Mouse (Mus musculus) kidney, postnatal 0 days (tissue): Measurements from ENCODE around the gene Slc39a9. TPM values are rescaled to one million over a fixed set of nuclear protein-coding genes. Genes with fewer than 3 reads are reported as not detected.

Source experiments
- ATAC-seq: fragments of 200-750 bp; cut with Nextera tagmentation; replicated peaks from 2 replicates; pipeline ENCODE4 v1.8.0; 2017; ENCODE audit warnings: low read depth, moderate number of reproducible peaks, moderate TSS enrichment, moderate library complexity; ENCODE audit not compliant: low FRiP score
- DNase-seq: peaks from one replicate; pipeline ENCODE4 v3.0.0-alpha.2; 2016; ENCODE audit warnings: low spot score
- H3K27ac ChIP-seq: fragments of 300-500 bp; sonication (generic); 2 replicates; pipeline ENCODE4 v1.5.1; 2014; ENCODE audit warnings: mild to moderate bottlenecking
- H3K27me3 ChIP-seq: fragments of 300-500 bp; sonication (generic); 2 replicates; pipeline ENCODE4 v1.6.1; 2014; ENCODE audit warnings: low read length, mixed read lengths; ENCODE audit not compliant: insufficient read depth
- H3K36me3 ChIP-seq: fragments of 300-500 bp; sonication (generic); 2 replicates; pipeline ENCODE4 v1.6.1; 2014; ENCODE audit warnings: low read length, mixed read lengths; ENCODE audit not compliant: insufficient read depth
- H3K4me1 ChIP-seq: fragments of 300-500 bp; sonication (generic); replicated peaks from 2 replicates; pipeline ENCODE4 v1.6.1; 2014; ENCODE audit warnings: antibody characterized with exemption, low read length, mixed read lengths; ENCODE audit not compliant: insufficient read depth
- H3K4me2 ChIP-seq: fragments of 300-500 bp; sonication (generic); 2 replicates; pipeline ENCODE4 v1.6.1; 2014; ENCODE audit warnings: mild to moderate bottlenecking, low read length, moderate library complexity, mixed read lengths
- H3K4me3 ChIP-seq: fragments of 300-500 bp; sonication (generic); replicated peaks from 2 replicates; pipeline ENCODE4 v1.5.1; 2014; ENCODE audit warnings: low read depth, low read length
- H3K9ac ChIP-seq: fragments of 300-500 bp; sonication (generic); 2 replicates; pipeline ENCODE4 v1.6.1; 2014; ENCODE audit warnings: low read depth, low read length
- H3K9me3 ChIP-seq: fragments of 300-500 bp; sonication (generic); replicated peaks from 2 replicates; pipeline ENCODE4 v1.6.1; 2016; ENCODE audit warnings: low read length, inconsistent platforms, mixed read lengths
- CTCF ChIP-seq: IDR thresholded peaks from 2 replicates; pipeline ENCODE4 v1.5.1; 2016; ENCODE audit warnings: antibody characterized with exemption, low read depth, mild to moderate bottlenecking, moderate library complexity
- WGBS: fragments of 180-500 bp; shearing (Covaris S2); extraction: QIAGEN DNeasy Blood & Tissue Kit; methylation state at CpG from one replicate; pipeline ENCODE4 v1.1.7; 2014; 5-methylcytosine and 5-hydroxymethylcytosine counted together
- polyA plus RNA-seq: library from polyadenylated mRNA; unstranded; fragments of >200 nt; fragmentation: Nextera tagmentation; extraction: Ambion mirVana; gene quantifications from 2 replicates; pipeline ENCODE4 v1.2.1, GENCODE M21; 2015

Gene Slc39a9
- polyA plus RNA-seq, 1 experiment from 2014 or later = 21.1 TPM

GRCm38 (mm10) chr12:80698526-80699143 lies 55.0 kb downstream of the Slc39a9 start:
- Histone ChIP-seq H3K9ac (no peak overlapping the region), H3K27ac (no peak overlapping the region), H3K27me3 (no peaks in the 10 kb centered on the region), H3K9me3 (no peaks in the 10 kb centered on the region), H3K4me3 (no peak overlapping the region), H3K36me3 (no peaks in the 10 kb centered on the region), H3K4me2 (no peak overlapping the region), H3K4me1 (no peaks in the 10 kb centered on the region)
- DNase-seq (no peak), ATAC-seq (no peak)
- no peak for TF ChIP-seq CTCF
- WGBS = 87% methylated on average over 5 of the region's 5 CpGs

DNA sequence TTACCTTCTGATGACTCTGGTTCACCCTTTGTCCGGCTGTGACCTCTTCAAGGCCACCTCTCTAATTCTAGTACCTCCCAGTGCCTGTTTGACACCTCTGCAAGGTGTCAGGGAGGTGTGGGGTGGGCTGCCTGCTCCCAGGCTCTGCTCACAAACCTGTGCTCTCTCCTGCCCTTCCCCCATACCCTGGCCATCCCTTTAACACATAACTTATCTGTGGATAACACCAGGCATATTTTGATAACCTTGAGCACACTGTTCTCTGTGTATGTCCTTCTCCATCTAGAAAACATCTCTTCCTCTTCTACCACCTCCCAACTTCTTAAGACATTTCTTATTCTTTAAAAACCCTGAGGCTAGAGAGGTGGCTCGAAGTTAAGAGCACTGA lies 55.5 kb downstream of the Slc39a9 start:
- no peak for TF ChIP-seq CTCF
- 64% methylated on average over 2 of the region's 2 CpGs for WGBS
- Histone ChIP-seq H3K27ac (no peak overlapping the region), H3K27me3 (no peaks in the 10 kb centered on the region), H3K4me3 (no peak overlapping the region), H3K4me1 (no peaks in the 10 kb centered on the region), H3K36me3 (no peaks in the 10 kb centered on the region), H3K4me2 (no peak overlapping the region), H3K9me3 (no peaks in the 10 kb centered on the region), H3K9ac (no peak overlapping the region)
- ATAC-seq = no peak
- DNase-seq = no peak

GRCm38 (mm10) chr12:80701332-80701731 lies 57.6 kb downstream of the Slc39a9 start:
- Histone ChIP-seq H3K4me2 (no peak overlapping the region), H3K9ac (no peak overlapping the region), H3K4me1 (peaks cover 7% of the 10 kb centered on the region), H3K27me3 (no peaks in the 10 kb centered on the region), H3K36me3 (no peaks in the 10 kb centered on the region), H3K27ac (no peak overlapping the region), H3K9me3 (no peaks in the 10 kb centered on the region), H3K4me3 (no peak overlapping the region)
- no peak for DNase-seq
- no peak for ATAC-seq
- WGBS = 70% methylated on average over 7 of the region's 7 CpGs
- TF ChIP-seq CTCF = no peak

GRCm38 (mm10) chr12:80706208-80706914 lies 62.7 kb downstream of the Slc39a9 start:
- H3K9ac ChIP-seq = no peak overlapping the region
- peak; percentile 49; the same call in 1 of the 2 replicates for ATAC-seq
- no peak overlapping the region for H3K27ac ChIP-seq
- no peaks in the 10 kb centered on the region for H3K36me3 ChIP-seq
- peaks cover 9% of the 10 kb centered on the region for H3K4me1 ChIP-seq
- WGBS = 43% methylated on average over 11 of the region's 11 CpGs
- no peaks in the 10 kb centered on the region for H3K9me3 ChIP-seq
- no peaks in the 10 kb centered on the region for H3K27me3 ChIP-seq
- no peak overlapping the region for H3K4me3 ChIP-seq
- H3K4me2 ChIP-seq = no peak overlapping the region
- TF ChIP-seq CTCF = no peak
- DNase-seq = peak; percentile 21

- no peak for ATAC-seq
- Histone ChIP-seq H3K9ac (no peak overlapping the region), H3K4me1 (peaks cover 9% of the 10 kb centered on the region), H3K9me3 (no peaks in the 10 kb centered on the region), H3K27me3 (no peaks in the 10 kb centered on the region), H3K4me2 (no peak overlapping the region), H3K27ac (no peak overlapping the region), H3K4me3 (no peak overlapping the region), H3K36me3 (no peaks in the 10 kb centered on the region)
- peak; percentile 49 for DNase-seq
- no peak for TF ChIP-seq CTCF
- WGBS = 28% methylated on average over 6 of the region's 6 CpGs
Measured at GRCm38 (mm10) chr12:80706915-80707604, 63.4 kb downstream of the Slc39a9 start.

- no peak for DNase-seq
- WGBS = 69% methylated on average over 6 of the region's 6 CpGs
- no peak for ATAC-seq
Measured at GRCm38 (mm10) chr12:80715915-80716314, 72.2 kb downstream of the Slc39a9 start.

More at GRCm38 (mm10) chr12:80715915-80716314, 72.2 kb downstream of the Slc39a9 start:
- Histone ChIP-seq H3K27ac (no peak overlapping the region), H3K27me3 (no peaks in the 10 kb centered on the region), H3K9me3 (no peaks in the 10 kb centered on the region), H3K4me3 (no peak overlapping the region), H3K36me3 (no peaks in the 10 kb centered on the region), H3K4me2 (no peak overlapping the region), H3K4me1 (no peaks in the 10 kb centered on the region), H3K9ac (no peak overlapping the region)
- no peak for TF ChIP-seq CTCF
